Mouse (Mus musculus): Measurements from ENCODE around the gene Mnat1.

- TF ChIP-seq CTCF (IDR thresholded peaks at IDR 0.05; ENCODE audit: control insufficient read depth, insufficient read depth, low read length) (no peak), POLR2A (IDR thresholded peaks at IDR 0.05; ENCODE audit: borderline replicate concordance, control insufficient read depth, low read depth, low read length) (no peak)
Measured at GRCm38 (mm10) chr12:73317706-73318686, 194.5 kb downstream of the Mnat1 start.

All from bone marrow, adult 2 months (tissue).